Mouse (Mus musculus) ZHBTc4 (cell line): Measurements from ENCODE around the gene Cdsn.

Experiments used
- DNase-seq: peaks from one replicate; pipeline ENCODE4 v3.0.0-alpha.2; 2011; ENCODE audit warnings: low read depth, low spot score

The Cdsn gene

GRCm38 (mm10) chr17:35570836-35571235 is 18.9 kb downstream of the Cdsn start:
- no peak for DNase-seq

DNA sequence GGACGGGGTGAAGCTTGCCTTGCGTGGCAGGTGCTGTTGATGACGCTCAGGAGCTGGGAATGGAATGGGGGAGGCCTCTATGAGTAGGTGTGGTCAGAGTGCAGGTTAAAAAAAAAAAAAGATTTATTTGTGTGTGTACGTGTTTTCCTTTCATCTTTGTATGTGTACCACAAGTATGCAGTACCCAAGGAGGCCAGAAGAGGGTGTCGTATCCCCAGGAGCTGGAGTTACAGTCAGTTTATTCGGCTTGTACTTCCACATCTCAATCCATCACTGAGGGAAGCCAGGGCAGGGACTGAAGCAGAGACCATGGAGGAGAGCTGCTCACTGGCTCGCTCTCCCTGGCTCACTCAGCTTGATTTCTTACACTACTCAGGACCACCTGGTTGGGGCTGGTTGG is 19.5 kb downstream of the Cdsn start:
- peak; percentile 74 for DNase-seq

GRCm38 (mm10) chr17:35578211-35578610 is 26.3 kb downstream of the Cdsn start:
- DNase-seq = peak; percentile 95

DNA sequence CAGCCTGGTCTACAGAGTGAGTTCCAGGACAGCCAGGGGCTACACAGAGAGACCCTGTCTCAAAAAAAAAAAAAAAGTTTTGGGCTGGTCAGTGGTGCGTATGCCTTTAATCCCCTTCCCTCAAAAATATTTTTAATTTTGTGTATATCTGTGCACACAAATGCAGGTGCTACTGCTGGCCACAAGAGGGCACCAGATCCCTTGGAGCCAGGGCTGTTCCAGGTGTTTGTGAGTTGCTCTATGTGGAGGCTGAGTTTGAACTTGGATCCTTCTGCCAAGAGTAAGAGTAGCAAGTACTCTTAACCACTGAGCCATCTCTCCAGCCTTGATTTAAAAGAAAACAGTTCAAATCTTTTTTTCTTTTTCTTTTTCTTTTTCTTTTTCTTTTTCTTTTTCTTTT is 31.0 kb downstream of the Cdsn start:
- DNase-seq = peak; percentile 64

DNA sequence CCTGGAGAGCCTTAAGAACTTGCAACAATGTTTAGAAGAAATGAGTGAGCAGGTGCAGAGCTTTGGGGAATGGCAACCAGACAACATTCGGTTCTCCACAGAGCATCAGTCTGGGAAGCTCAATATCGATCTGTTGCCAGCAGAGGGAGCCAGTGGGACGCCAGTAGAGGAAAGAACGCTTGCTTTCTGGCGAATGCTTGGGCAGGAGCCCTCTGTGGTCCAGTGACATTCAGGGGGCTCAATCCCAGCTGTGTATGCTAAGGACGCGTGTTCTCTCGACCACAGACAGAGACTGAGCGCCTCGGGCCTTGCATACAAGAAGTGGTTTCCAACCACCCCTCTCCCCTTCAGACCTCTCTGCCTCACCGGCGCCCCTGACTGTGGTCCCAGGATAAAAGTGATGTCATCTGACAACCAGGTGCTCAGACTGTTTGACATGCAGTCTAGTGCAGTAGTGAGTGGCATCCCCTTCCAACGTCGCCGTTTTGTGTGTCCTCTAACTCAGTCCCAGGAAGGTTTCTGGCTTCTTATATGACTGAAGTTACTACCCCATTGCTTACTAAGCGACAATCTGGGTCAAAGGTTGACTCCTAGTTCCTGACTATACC is 32.5 kb downstream of the Cdsn start:
- DNase-seq = peak; percentile 90

DNA sequence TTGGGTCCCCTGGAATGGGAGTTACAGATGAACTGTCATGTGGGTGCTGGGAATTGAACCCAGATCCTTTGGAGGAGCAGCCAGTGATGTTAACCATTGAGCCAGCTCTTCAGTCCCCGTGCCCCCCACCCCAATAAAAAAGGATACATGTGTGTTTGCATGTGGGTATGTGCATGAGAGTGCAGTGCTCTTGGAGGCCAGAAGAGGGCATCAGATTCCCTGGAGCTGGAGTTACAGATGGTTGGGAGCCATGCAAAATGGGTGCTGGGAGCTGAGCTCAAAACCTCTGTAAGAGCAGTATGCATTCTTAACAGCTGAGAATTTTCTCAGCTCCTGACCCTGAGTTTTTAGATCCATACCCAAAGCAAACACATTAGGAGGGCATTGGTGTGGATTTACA is 35.4 kb downstream of the Cdsn start:
- DNase-seq = peak; percentile 56

- no peak for DNase-seq
These were observed 36.5 kb downstream of the Cdsn start for GRCm38 (mm10) chr17:35588387-35588786.

DNA sequence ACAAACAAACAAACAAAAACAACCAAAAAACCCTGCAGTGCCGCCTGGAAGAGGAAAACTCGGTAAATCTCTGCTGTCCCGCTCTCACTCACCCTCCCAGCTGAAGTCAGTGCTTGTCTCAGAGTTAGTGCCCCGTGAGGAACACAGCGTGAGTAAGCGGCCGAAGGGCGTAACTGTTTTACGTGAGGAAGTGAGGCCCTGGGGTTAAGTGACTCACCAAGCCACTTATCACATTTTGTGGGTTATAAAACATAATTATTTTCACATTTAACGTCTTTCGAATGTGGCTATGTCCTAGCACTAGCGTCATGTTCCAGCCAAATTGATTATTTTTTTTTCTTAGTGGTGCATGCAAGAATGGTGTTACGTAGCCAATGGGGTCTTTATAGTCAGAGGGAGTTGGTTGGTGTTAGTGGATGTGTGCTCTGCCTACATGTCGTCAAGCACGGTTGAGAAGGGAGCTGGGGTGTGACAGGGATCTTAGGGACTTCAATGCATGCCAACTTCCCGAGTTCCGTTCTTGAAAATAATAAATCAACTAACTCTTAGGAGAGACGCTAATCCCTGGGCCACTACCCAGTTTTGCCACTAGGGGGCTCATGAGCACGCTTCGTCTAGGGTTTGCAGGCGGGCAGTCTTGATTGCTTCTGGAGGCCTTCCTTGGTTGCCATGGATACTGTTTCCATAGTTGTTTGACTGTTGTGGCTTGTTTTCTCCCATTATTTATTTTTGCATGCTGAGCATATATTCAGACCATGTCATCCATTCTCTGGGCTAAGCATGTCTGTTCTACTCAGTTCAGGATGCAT is 38.7 kb downstream of the Cdsn start:
- DNase-seq = peak; percentile 93

DNA sequence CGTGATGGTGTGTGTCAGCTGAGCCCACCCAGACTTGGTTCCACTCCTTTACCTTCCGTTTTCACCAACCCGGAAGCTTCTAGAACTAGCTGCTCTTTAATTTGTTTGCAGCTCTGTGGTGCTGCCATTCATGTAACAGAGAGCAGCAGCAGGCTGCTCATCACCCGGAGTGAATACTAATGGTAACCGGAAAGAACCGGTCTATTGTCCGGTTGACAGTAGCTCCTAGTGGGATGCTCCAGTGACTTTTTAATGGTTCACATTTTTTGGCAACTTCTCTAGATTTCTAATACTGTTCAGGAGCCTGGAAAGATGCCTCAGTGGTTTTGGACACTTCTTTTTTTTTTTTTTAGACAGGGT is 39.3 kb downstream of the Cdsn start:
- peak; percentile 59 for DNase-seq

GRCm38 (mm10) chr17:35591731-35592130 is 39.8 kb downstream of the Cdsn start:
- no peak for DNase-seq

DNA sequence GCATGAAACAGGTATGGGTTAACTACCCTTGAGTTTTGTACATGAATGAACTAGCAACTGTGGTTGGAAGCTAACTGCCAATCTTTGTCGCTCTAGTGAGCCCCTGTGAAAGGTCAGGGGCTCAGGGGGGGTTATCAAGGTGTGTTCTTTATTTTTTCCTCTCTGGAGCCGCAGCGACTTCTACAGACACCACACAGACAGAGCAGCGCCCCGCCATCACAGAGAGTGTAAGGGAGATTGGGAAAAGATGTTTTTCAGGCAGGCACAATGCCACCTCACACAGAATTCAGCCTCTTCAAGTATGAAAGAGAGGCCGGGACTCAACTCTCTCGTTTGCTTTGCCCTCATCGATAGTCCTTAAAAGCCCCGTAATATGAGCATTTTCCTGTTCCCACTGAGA is 40.2 kb downstream of the Cdsn start:
- peak; percentile 51 for DNase-seq

- DNase-seq = peak; percentile 90
These were observed 41.9 kb downstream of the Cdsn start for GRCm38 (mm10) chr17:35593786-35594185.

- peak; percentile 66 for DNase-seq
These were observed 42.5 kb downstream of the Cdsn start for GRCm38 (mm10) chr17:35594456-35594855.

DNA sequence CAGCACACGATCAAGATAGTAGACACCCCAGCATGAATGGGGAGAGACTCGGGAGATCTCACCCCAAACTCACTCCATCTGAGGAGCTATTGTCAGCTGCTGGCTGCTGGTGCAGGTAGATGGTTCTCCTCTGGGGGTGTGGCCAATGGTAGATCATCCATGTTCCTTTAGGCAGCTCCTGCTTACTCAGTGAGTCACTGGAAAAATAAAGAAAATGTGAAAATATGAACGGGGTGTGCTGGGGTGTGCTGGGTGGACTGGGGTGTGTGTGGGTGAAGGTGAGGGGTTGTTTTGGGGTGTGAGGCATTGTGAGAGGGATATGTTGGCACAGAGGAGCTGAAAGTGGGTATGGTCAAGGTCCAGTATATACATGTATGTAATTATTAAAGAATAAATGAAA is 45.5 kb downstream of the Cdsn start:
- no peak for DNase-seq

GRCm38 (mm10) chr17:35601249-35601648 is 49.3 kb downstream of the Cdsn start, which contains the start of gene Sfta2:
TSS of gene Sfta2 (plus strand) at chr17:35601549.
- DNase-seq = no peak

GRCm38 (mm10) chr17:35601736-35602354 is 49.9 kb downstream of the Cdsn start:
- DNase-seq = no peak
